Mouse (Mus musculus): Measurements from ENCODE around the gene H2-Q7. TPM values are rescaled to one million over a fixed set of nuclear protein-coding genes. Genes with fewer than 3 reads are reported as not detected.
"Not testable (repeated sequence)": the region's sequence is repeated elsewhere in the genome, so short reads cannot be mapped to it uniquely, and the experiment has no call there.

Gene H2-Q7
- polyA plus RNA-seq, 1 experiment from 2014 or later: 2.4 TPM

DNA sequence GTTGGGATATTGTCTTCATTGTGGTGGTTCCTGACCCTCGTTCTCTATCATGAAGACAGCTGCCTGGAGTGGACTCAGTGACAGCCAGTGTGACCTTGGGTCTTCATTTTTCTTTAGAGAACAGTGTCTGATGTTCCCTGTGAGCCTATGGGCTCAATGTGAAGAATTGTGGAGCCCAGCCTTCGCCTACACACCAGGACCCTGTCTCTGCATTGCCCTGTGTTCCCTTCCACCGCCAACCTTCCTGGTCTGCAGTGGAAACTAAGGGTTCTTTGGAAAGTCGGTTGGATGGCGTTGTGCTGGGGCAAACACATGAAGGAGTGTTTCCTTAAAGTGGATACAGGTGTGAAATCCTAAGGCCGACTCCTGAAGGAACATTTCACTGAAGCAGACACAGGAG lies 10.1 kb upstream of the H2-Q7 start:
- not testable (repeated sequence) for ATAC-seq (ENCODE audit: low read depth); H3K36me3 ChIP-seq (ENCODE audit: control insufficient read depth, insufficient read depth, low read length); H3K4me2 ChIP-seq (ENCODE audit: low read depth, low read length); DNase-seq (ENCODE audit: low spot score); H3K4me1 ChIP-seq (ENCODE audit: control insufficient read depth, insufficient read depth, low read length); H3K9ac ChIP-seq (ENCODE audit: low read depth, low read length); H3K27ac ChIP-seq (replicated peaks; ENCODE audit: low read depth, low read length); H3K9me3 ChIP-seq (ENCODE audit: control insufficient read depth, low read length); H3K4me3 ChIP-seq (ENCODE audit: low read depth, low read length)
- WGBS: 78% methylated on average over 6 of the region's 6 CpGs
- H3K27me3 ChIP-seq (replicated peaks; ENCODE audit: control insufficient read depth, insufficient read depth, low read length): peaks cover 26% of the 10 kb centered on the region

DNA sequence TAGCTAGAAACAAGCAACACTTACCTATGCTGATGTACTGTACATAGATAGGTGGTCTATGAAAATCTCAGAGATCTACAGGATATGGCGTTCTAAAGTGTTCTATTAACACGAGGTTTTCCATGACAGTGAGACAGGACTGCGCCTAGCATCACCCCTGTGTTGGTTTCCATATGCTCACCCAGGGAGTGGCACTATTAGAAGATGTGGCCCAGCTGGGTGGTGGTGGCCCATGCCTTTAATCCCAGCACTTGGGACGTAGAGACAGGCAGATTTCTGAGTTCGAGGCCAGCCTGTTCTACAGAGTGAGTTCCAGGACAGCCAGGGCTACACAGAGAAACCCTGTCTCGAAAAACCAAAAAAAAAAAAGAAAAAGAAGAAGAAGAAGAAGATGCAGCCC lies 8.3 kb upstream of the H2-Q7 start:
- H3K4me1 ChIP-seq (ENCODE audit: control insufficient read depth, insufficient read depth, low read length); H3K27ac ChIP-seq (replicated peaks; ENCODE audit: low read depth, low read length); H3K4me2 ChIP-seq (ENCODE audit: low read depth, low read length); H3K36me3 ChIP-seq (ENCODE audit: control insufficient read depth, insufficient read depth, low read length); ATAC-seq (ENCODE audit: low read depth); H3K4me3 ChIP-seq (ENCODE audit: low read depth, low read length); H3K9me3 ChIP-seq (ENCODE audit: control insufficient read depth, low read length); H3K9ac ChIP-seq (ENCODE audit: low read depth, low read length); DNase-seq (ENCODE audit: low spot score): not testable (repeated sequence)
- H3K27me3 ChIP-seq (replicated peaks; ENCODE audit: control insufficient read depth, insufficient read depth, low read length): peaks cover 11% of the 10 kb centered on the region
- WGBS: 86% methylated on average over 6 of the region's 6 CpGs

DNA sequence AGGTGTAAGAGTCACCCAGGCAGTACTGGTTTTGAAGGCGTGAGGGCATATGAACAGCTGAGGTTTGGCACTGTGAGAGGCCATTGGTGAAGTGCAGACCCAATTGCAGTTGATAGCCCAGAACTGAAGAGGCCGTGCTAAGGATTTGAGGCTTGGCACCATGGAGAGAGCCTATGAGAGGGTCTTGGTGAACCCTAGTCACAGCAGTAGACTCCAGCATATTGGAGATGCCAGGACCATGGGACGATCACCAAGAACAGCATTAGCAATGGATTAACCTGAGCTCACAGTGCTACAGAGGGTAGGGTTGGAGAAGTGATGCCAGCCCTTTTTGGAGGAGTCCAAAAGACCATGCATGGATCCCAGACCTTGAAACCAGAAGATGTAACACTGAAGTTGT lies 6.8 kb upstream of the H2-Q7 start:
- 93% methylated on average over 2 of the region's 3 CpGs for WGBS
- not testable (repeated sequence) for H3K27ac ChIP-seq (replicated peaks; ENCODE audit: low read depth, low read length); H3K4me2 ChIP-seq (ENCODE audit: low read depth, low read length); H3K4me3 ChIP-seq (ENCODE audit: low read depth, low read length); H3K9ac ChIP-seq (ENCODE audit: low read depth, low read length); ATAC-seq (ENCODE audit: low read depth); H3K27me3 ChIP-seq (replicated peaks; ENCODE audit: control insufficient read depth, insufficient read depth, low read length); H3K9me3 ChIP-seq (ENCODE audit: control insufficient read depth, low read length); H3K4me1 ChIP-seq (ENCODE audit: control insufficient read depth, insufficient read depth, low read length); DNase-seq (ENCODE audit: low spot score); H3K36me3 ChIP-seq (ENCODE audit: control insufficient read depth, insufficient read depth, low read length)

DNA sequence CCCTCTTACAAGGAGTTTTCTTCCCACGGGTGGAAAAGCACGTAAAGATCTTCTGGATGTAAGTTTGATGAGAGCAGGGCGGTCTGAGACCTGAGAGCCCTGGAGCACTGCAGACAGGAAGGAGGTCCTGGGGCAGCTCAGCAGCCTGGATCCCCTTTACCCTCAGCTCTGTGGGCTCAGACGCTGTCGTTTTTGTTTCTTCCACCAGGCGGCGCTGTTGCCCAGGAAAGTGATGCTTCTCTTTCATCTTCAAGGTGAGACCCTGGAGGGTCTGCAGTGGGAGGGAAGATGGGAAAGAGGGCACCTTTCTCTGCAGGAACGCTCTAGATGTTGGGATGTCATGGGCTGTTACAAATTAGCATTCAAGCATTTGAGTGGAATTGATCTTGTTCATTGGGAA lies 4.1 kb upstream of the H2-Q7 start:
- not testable (repeated sequence) for DNase-seq (ENCODE audit: low spot score); H3K27me3 ChIP-seq (replicated peaks; ENCODE audit: control insufficient read depth, insufficient read depth, low read length); H3K4me3 ChIP-seq (ENCODE audit: low read depth, low read length); H3K9ac ChIP-seq (ENCODE audit: low read depth, low read length); H3K9me3 ChIP-seq (ENCODE audit: control insufficient read depth, low read length); H3K36me3 ChIP-seq (ENCODE audit: control insufficient read depth, insufficient read depth, low read length); ATAC-seq (ENCODE audit: low read depth); H3K27ac ChIP-seq (replicated peaks; ENCODE audit: low read depth, low read length); H3K4me2 ChIP-seq (ENCODE audit: low read depth, low read length); H3K4me1 ChIP-seq (ENCODE audit: control insufficient read depth, insufficient read depth, low read length)
- 7% methylated on average over 8 of the region's 8 CpGs for WGBS

DNA sequence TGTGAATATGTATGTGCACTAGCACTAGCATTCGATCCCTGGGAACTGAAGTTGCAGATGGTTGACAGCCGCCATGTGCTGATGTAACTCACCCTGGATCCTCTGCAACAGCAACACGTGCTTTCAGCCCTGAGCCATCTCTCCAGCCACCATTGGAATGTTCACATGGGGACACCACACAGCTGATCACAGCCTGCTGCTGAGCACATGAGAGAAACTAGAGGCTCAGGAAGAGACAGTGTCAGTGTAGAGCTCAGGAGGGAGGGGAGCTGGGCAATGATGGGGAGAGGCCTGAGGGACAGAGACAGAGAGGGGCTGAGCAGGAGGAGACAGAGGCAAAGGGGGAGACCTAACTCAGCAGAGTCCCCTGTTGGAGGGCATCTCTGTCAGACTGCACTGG lies 3.4 kb upstream of the H2-Q7 start:
- H3K4me2 ChIP-seq (ENCODE audit: low read depth, low read length); H3K4me1 ChIP-seq (ENCODE audit: control insufficient read depth, insufficient read depth, low read length); H3K27me3 ChIP-seq (replicated peaks; ENCODE audit: control insufficient read depth, insufficient read depth, low read length); H3K36me3 ChIP-seq (ENCODE audit: control insufficient read depth, insufficient read depth, low read length); H3K9ac ChIP-seq (ENCODE audit: low read depth, low read length); ATAC-seq (ENCODE audit: low read depth); H3K4me3 ChIP-seq (ENCODE audit: low read depth, low read length); DNase-seq (ENCODE audit: low spot score); H3K27ac ChIP-seq (replicated peaks; ENCODE audit: low read depth, low read length); H3K9me3 ChIP-seq (ENCODE audit: control insufficient read depth, low read length): not testable (repeated sequence)
- WGBS: 77% methylated on average over 3 of the region's 3 CpGs

DNA sequence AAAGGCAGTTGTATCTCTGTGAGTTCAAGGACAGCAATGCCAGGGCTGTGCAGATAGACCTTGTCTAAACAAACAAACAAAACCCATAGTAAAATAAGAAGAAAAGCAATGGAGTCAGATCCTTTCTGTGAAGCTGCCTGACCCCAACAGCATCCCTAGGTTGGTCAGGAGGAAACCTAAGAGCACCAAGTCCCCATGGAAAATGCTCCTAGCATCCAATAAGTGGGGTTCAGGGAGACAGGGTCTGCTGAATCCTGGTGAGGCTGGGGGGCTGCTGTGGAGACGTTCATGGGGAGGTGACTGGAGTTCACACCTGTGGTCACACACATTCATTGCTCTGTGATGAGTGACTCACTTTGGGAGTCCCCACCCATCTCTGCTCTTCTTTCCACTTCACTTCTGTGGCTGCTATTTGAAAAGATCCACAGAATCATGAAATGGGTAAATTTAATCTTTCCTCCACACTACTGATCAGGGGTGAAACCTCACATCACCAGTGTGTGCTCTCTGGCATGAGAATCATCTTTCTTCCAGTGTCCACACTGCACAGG lies 1.5 kb upstream of the H2-Q7 start:
- not testable (repeated sequence) for H3K4me3 ChIP-seq (ENCODE audit: low read depth, low read length); H3K9ac ChIP-seq (ENCODE audit: low read depth, low read length); DNase-seq (ENCODE audit: low spot score); H3K27ac ChIP-seq (replicated peaks; ENCODE audit: low read depth, low read length); H3K4me2 ChIP-seq (ENCODE audit: low read depth, low read length); H3K9me3 ChIP-seq (ENCODE audit: control insufficient read depth, low read length); H3K36me3 ChIP-seq (ENCODE audit: control insufficient read depth, insufficient read depth, low read length); H3K27me3 ChIP-seq (replicated peaks; ENCODE audit: control insufficient read depth, insufficient read depth, low read length); H3K4me1 ChIP-seq (ENCODE audit: control insufficient read depth, insufficient read depth, low read length); ATAC-seq (ENCODE audit: low read depth)
- 53% methylated on average over 1 of the region's 1 CpGs for WGBS

DNA sequence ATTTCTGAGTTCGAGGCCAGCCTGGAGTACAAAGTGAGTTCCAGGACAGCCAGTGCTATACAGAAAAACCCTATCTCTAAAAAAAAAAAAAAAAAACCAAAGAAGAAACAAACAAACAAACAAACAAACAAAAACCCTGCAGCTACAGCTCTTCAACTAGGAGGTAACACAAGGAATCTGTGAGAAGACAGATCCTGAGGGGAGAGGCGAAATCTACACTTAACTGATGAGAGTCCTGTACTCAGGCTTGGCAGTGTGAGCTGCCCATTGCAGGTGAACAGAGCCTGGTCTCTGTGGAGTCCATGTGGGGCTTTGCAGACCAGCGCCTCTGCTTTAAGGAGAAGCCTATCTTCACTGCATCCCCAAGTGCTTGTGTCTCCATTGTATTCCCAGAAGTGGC lies 560 bp upstream of the H2-Q7 start:
- WGBS: 85% methylated on average over 2 of the region's 3 CpGs
- H3K4me1 ChIP-seq (ENCODE audit: control insufficient read depth, insufficient read depth, low read length); H3K4me2 ChIP-seq (ENCODE audit: low read depth, low read length); ATAC-seq (ENCODE audit: low read depth); H3K9ac ChIP-seq (ENCODE audit: low read depth, low read length); H3K9me3 ChIP-seq (ENCODE audit: control insufficient read depth, low read length); H3K36me3 ChIP-seq (ENCODE audit: control insufficient read depth, insufficient read depth, low read length); H3K27me3 ChIP-seq (replicated peaks; ENCODE audit: control insufficient read depth, insufficient read depth, low read length); H3K4me3 ChIP-seq (ENCODE audit: low read depth, low read length); H3K27ac ChIP-seq (replicated peaks; ENCODE audit: low read depth, low read length); DNase-seq (ENCODE audit: low spot score): not testable (repeated sequence)

DNA sequence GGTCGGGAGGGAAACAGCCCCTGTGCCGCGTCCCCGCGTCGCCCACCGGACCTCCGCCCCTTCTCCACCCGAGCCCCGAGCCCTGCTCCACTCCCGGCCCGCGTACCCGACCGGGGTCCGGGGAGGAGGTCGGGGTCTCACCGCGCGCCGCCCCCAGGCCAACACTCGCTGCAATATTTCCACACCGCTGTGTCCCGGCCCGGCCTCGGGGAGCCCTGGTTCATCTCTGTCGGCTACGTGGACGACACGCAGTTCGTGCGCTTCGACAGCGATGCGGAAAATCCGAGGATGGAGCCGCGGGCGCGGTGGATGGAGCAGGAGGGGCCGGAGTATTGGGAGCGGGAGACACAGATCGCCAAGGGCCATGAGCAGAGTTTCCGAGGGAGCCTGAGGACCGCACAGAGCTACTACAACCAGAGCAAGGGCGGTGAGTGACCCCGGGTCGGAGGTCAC lies 366 bp downstream of the H2-Q7 start:
- DNase-seq (ENCODE audit: low spot score); H3K4me1 ChIP-seq (ENCODE audit: control insufficient read depth, insufficient read depth, low read length); H3K27ac ChIP-seq (replicated peaks; ENCODE audit: low read depth, low read length); H3K9me3 ChIP-seq (ENCODE audit: control insufficient read depth, low read length); H3K27me3 ChIP-seq (replicated peaks; ENCODE audit: control insufficient read depth, insufficient read depth, low read length); H3K36me3 ChIP-seq (ENCODE audit: control insufficient read depth, insufficient read depth, low read length): not testable (repeated sequence)
- Histone ChIP-seq H3K9ac (ENCODE audit: low read depth, low read length) (peak overlapping the region; percentile 58), H3K4me3 (ENCODE audit: low read depth, low read length) (peak overlapping the region; percentile 42), H3K4me2 (ENCODE audit: low read depth, low read length) (peak overlapping the region; percentile 74)
- ATAC-seq (ENCODE audit: low read depth): peak; percentile 42
- WGBS: 0% methylated on average over 35 of the region's 48 CpGs

DNA sequence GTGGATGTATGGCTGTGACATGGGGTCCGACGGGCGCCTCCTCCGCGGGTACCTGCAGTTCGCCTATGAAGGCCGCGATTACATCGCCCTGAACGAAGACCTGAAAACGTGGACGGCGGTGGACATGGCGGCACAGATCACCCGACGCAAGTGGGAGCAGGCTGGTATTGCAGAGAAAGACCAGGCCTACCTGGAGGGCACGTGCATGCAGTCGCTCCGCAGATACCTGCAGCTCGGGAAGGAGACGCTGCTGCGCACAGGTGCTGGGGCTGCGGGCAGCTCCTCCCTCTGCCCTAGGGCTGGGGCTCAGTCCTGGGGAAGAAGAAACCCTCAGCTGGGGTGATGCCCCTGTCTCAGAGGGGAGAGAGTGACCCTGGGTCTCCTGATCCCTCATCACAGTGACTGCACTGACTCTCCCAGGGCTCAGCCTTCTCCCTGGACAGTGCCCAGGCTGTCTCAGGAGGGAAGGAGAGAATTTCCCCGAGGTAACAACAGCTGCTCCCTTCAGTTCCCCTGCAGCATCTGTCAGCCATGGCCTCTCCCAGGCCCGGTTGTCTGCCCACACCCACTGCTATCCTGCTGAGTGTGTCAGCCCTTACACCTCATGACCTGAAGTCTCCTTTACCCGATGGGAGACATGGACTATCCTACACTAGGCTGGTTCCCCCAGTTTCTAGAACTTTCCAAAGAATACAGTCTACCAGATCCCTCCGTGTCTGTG lies 1.1 kb downstream of the H2-Q7 start:
- not testable (repeated sequence) for H3K9ac ChIP-seq (ENCODE audit: low read depth, low read length); DNase-seq (ENCODE audit: low spot score); H3K36me3 ChIP-seq (ENCODE audit: control insufficient read depth, insufficient read depth, low read length); H3K4me3 ChIP-seq (ENCODE audit: low read depth, low read length); H3K9me3 ChIP-seq (ENCODE audit: control insufficient read depth, low read length); H3K27me3 ChIP-seq (replicated peaks; ENCODE audit: control insufficient read depth, insufficient read depth, low read length); H3K4me1 ChIP-seq (ENCODE audit: control insufficient read depth, insufficient read depth, low read length); H3K27ac ChIP-seq (replicated peaks; ENCODE audit: low read depth, low read length); H3K4me2 ChIP-seq (ENCODE audit: low read depth, low read length); ATAC-seq (ENCODE audit: low read depth)
- 45% methylated on average over 26 of the region's 27 CpGs for WGBS
